Mouse (Mus musculus) left cerebral cortex, adult 8-10 months (tissue): ENCODE data around the gene Grip1. TPM values are rescaled to one million over a fixed set of nuclear protein-coding genes. Genes with fewer than 3 reads are reported as not detected.
A peak's percentile ranks its signal among the peaks of the same experiment; 100 is the strongest.

Source experiments
- DNase-seq, 2 experiments: peaks; one replicate each; pipeline ENCODE4 v3.0.0; 2022; ENCODE audit warnings: low spot score in 2 of 2
- total RNA-seq, 4 experiments: library from RNA; stranded (reverse); gene quantifications; 2 replicates each; pipeline ENCODE4 v1.2.4; 2022

Gene Grip1
- total RNA-seq = 10 to 100 TPM; 17.2 to 21.3 (median 19.1) TPM

GRCm38 (mm10) chr10:119453431-119454105, at the start of gene Grip1:
TSS of gene Grip1 (plus strand) at chr10:119453830.
- peak; percentile 13 to 16 for DNase-seq

- DNase-seq = no peak
Observed at GRCm38 (mm10) chr10:119405103-119405502, 48.5 kb upstream of the Grip1 start.

- no peak for DNase-seq
Observed at GRCm38 (mm10) chr10:119405612-119406011, 48.0 kb upstream of the Grip1 start.

GRCm38 (mm10) chr10:119408327-119408726, 45.3 kb upstream of the Grip1 start:
- peak in 1 of 2 experiments; percentile 15 for DNase-seq

DNA sequence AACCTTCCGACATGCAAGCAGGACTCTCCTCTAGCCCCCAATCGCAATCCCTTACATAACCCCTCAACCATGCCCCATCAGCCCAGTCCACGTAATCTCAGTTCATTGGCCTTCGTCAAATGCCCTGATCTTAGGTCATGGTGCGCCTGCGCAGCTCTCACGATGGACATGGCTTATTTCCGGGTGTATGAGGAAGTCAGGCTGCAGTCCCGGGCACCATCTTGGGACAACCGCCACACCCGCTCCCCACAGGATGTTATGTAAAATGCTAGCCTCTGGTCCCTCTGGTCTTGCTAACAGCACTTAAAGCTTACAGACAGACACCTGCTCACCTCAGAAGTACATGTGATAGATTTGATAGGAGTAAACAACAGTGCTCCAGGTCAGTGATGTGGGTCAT, 40.4 kb upstream of the Grip1 start:
- no peak for DNase-seq

DNA sequence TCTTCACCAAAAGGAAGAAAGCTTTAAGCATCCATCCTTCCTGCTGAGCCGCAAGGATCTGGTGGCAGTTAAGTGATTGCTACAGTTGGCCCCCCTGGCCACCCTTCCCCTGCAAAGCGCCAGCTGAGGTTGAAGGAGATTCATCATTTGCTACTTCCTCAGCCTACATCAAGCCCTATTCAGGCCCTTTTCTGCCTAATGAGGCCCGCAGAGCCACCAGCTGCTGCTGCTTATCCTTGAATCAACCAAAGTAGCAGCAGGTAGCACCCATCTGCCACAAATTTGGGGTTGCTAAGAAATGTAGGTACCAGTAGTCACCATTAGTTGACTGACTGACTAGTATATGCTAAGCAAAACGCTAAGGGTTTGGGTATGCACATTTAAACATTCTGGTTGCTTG, 38.5 kb upstream of the Grip1 start:
- DNase-seq = no peak

DNA sequence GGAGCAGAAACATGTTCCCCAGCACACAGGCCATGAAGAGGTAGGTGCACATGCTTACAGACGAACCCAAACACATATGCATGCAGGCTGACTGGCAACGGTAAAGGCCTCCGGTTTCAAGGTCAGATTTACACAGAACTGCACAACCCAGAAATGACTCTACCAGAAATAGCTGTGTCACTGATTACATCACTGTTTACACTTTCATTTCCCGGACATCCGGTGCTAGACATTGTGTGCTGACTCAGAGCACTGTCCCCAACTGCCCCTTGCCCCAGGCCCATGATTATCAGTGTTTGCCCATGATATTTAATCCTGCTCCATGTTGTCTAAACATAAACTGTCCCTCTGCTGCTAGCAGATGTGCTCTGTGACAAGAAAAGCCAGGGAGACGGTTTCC, 32.2 kb upstream of the Grip1 start:
- no peak for DNase-seq

- no peak for DNase-seq
Observed at GRCm38 (mm10) chr10:119423821-119424534, 29.7 kb upstream of the Grip1 start.

DNA sequence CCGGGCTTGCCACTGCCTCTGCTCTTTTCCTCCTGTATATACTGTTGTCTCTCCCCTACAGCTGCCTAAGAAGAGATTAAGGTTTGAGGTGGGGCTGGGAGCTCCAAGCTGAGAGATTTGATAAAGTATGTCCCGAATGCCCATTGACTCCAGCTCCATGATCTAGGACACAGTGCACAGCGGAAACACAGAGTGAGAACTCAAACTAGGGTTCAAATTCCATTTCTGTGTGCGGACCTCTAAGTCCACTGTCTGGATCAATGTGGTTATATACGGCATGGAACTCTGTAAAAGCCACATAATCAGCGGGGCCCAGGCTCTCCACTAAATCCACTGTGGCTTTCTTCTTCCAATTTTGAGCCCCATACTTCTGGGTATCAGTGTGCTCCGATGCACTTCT, 26.0 kb upstream of the Grip1 start:
- no peak for DNase-seq

DNA sequence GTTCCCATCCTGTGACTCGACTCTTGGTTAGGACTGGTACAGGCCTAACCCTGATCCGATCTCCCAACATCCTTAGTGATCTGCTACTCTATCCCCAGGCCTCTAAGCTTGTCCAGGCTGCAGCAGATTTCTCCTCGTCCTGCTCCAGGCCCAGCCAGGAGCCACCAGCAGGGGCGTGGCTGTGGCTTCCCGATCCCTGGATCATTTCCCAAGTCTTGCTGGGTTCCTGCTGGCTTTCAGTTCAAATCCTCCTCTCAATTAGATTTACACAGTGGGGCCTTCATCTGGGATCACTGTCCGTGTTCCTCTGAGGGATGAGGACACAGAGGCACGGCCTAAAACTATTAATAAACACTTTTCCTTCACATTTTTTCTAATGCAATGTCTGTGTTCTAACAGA, 25.5 kb upstream of the Grip1 start:
- no peak for DNase-seq

DNA sequence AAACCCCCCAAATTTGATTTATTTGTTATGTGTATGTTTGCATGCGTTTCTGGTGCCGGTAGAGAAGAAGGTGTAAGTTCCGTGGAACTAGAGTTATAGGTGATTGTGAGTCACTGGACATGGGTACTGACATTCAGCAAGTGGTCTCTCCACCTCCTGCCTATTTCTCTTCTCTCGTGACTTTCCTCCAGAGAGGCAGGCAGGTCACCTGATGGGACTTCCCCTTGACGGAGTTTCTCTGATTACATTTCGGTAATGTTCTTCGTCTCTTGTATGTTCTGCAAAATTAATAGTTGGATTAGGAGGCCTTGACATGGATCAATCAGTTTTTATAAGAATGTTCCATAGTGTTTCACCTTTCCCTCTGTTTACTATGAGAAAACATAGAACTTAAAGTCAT, 23.4 kb upstream of the Grip1 start:
- DNase-seq = no peak

- DNase-seq = no peak
Observed at GRCm38 (mm10) chr10:119431801-119432200, 21.8 kb upstream of the Grip1 start.

- DNase-seq = no peak
Observed at GRCm38 (mm10) chr10:119435818-119436217, 17.8 kb upstream of the Grip1 start.

DNA sequence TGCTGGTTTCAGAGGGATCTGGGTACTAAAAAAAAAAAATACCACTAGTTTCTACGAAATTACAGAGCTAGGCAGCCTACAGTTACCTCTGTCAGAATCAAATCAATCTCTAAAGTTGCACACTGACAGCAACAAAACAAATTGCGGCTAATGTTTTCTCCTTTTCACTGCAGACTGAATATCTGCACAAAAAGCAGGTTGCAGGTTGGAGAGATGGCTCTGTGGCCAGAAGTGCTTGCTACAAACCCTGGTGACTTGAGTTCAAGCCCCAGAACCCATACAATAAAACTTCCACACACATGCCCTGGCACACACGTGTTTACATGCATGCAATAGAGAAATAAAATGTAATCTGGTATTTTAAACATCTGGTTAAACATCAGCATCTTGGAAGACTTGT, 16.3 kb upstream of the Grip1 start:
- no peak for DNase-seq

GRCm38 (mm10) chr10:119441743-119442142, 11.9 kb upstream of the Grip1 start:
- no peak for DNase-seq

GRCm38 (mm10) chr10:119447392-119447914, 6.2 kb upstream of the Grip1 start:
- DNase-seq = no peak

DNA sequence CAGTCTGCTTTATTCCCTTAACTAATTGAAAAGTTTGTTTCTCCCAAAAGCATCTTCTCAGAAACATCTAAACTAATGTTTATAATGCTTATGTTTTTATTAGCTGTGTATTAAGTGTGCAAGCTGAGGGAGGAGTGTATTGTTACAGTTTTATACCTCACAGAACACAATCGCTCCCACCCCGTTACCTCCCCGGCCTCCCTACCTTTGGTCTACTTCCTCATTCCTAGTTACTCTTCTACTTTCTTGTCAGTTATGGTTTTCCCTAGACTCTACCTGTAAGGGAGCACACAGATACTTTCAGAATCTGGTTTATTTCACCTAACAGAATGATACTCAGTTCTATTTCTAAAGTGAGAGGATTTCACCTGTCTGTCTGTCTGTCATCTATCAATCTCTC, 5.7 kb upstream of the Grip1 start:
- no peak for DNase-seq

DNA sequence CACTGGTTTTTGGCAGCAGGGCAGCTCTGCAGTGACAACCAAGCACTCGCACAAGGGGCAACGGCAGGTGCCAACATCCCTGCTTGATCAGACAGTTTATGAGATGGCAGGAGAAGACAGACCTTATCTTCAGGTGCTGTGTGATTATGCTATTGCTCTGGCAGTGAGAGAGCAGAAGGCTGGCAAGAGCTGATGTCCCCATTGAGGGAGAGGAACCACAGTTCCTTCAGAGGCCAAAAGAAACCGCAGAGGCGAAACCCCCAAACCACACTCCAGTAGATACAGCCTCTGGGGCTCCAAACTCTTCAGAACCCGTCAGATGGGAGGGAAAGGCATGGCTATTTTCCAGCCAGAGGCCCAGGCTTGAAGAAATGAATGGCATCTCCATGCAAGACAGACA, 932 bp upstream of the Grip1 start:
- no peak for DNase-seq

- DNase-seq = peak in 1 of 2 experiments; percentile 20
Observed at GRCm38 (mm10) chr10:119454106-119454667, 557 bp downstream of the Grip1 start.

DNA sequence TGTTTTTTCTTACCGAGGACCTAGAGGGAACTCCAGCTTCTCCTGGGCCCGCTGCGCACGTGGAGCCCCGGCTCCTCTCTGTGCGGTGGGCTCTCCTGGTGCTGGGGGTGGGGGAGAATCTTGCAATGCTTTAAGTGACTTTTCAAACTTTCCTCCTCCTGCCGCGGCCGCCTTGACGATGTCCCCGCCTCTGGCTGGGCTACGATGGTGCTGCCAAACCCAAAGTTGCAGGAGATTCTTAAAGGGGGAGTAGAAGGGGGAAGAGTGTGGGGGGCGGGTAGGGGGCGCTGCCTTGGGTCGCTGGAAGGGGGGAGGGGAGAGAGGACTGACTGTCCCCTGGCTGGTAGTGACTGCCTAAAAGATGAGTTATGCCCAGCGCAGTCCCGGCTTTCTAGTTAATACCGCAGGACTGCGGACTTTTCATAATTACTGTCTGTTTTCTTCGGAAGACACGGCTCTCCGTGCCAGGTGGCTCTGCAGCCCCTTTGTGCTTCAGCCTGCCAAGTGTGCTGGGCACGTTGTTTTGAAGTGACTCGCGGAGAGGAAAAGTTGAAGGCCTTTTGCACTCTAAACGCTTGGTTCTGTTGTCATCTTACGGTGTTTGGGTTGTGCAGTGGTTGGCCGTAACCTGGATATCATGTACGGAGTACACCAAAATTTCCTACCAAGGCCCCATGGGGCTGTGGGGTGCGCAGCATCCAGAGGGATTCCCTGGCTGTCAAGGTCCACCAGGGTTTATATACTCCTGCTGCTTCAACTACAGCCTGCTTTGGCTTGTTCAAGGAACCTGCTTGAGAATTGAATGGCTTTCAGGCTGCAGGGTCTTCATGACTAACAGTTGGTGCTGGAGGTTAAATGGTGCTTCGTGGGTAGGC, 1.3 kb downstream of the Grip1 start:
- DNase-seq = no peak

- DNase-seq = no peak
Observed at GRCm38 (mm10) chr10:119455543-119455940, 1.9 kb downstream of the Grip1 start.

DNA sequence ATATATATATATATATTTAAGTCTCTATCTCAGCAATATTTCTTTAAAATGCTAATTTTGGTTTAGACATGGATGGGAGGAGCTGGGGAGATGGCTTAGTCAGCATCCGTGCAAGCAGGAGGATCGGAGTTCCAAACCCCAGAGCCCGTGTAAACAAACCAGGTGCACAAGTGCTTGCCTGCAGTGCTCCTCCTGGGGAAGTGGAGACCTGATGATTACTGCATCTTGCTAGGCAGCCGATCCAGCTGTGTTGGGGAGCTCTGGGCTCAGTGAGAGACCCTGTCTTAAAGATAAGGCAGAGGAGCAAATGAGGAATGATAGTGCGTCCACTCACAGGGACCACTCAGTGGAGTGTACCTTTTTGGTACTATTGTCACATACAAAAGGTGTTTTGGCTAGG, 3.5 kb downstream of the Grip1 start:
- DNase-seq = no peak
